Mouse (Mus musculus) spleen, postnatal 4 days (tissue): Measurements from ENCODE around the gene 2300009A05Rik.

Experiments
- DNase-seq, 2 experiments: peaks; one replicate each; pipeline ENCODE4 v3.0.0; 2022; ENCODE audit warnings: low spot score in 2 of 2

2300009A05Rik gene

GRCm38 (mm10) chr9:63348146-63348545 is 50.9 kb downstream of the 2300009A05Rik start:
- no peak for DNase-seq

- DNase-seq: no peak
Observed at GRCm38 (mm10) chr9:63346029-63346428, 53.0 kb downstream of the 2300009A05Rik start.
